Mouse (Mus musculus) kidney, embryonic 14.5 days (tissue): Measurements from ENCODE around the gene Them7. TPM values are rescaled to one million over a fixed set of nuclear protein-coding genes. Genes with fewer than 3 reads are reported as not detected.

Source experiments
- ATAC-seq: fragments of 200-750 bp; cut with Nextera tagmentation; 2 replicates; pipeline ENCODE4 v1.8.0; 2017; ENCODE audit warnings: moderate number of reproducible peaks, mild to moderate bottlenecking, moderate TSS enrichment, moderate library complexity; ENCODE audit not compliant: low FRiP score, low TSS enrichment
- H3K27ac ChIP-seq: fragments of 300-500 bp; sonication (generic); 2 replicates; pipeline ENCODE4 v1.5.1; 2014; ENCODE audit warnings: low read depth, mild to moderate bottlenecking, low read length, moderate library complexity, mixed read lengths
- H3K27me3 ChIP-seq: fragments of 300-500 bp; sonication (generic); 2 replicates; pipeline ENCODE4 v1.6.1; 2014; ENCODE audit warnings: mild to moderate bottlenecking, low read length; ENCODE audit not compliant: control insufficient read depth, insufficient read depth
- H3K36me3 ChIP-seq: fragments of 300-500 bp; sonication (generic); 2 replicates; pipeline ENCODE4 v1.6.1; 2014; ENCODE audit warnings: low read length, mixed read lengths; ENCODE audit not compliant: control insufficient read depth, insufficient read depth
- H3K4me1 ChIP-seq: fragments of 300-500 bp; sonication (generic); 2 replicates; pipeline ENCODE4 v1.6.1; 2014; ENCODE audit warnings: low read length, mixed read lengths; ENCODE audit not compliant: control insufficient read depth, insufficient read depth
- H3K4me2 ChIP-seq: fragments of 300-500 bp; sonication (generic); replicated peaks from 2 replicates; pipeline ENCODE4 v1.6.1; 2014; ENCODE audit warnings: low read depth, mild to moderate bottlenecking, low read length
- H3K4me3 ChIP-seq: fragments of 300-500 bp; sonication (generic); 2 replicates; pipeline ENCODE4 v1.5.1; 2014; ENCODE audit warnings: mild to moderate bottlenecking, low read length
- H3K9ac ChIP-seq: fragments of 300-500 bp; sonication (generic); 2 replicates; pipeline ENCODE4 v1.6.1; 2014; ENCODE audit warnings: low read depth, mild to moderate bottlenecking, low read length, moderate library complexity
- H3K9me3 ChIP-seq: fragments of 300-500 bp; sonication (generic); 2 replicates; pipeline ENCODE4 v1.6.1; 2016; ENCODE audit warnings: low read length; ENCODE audit not compliant: control insufficient read depth
- WGBS: fragments of 180-500 bp; shearing (Covaris S2); extraction: QIAGEN DNeasy Blood & Tissue Kit; methylation state at CpG from one replicate; pipeline ENCODE4 v1.1.7; 2014; 5-methylcytosine and 5-hydroxymethylcytosine counted together
- polyA plus RNA-seq: library from polyadenylated mRNA; unstranded; fragments of >200 nt; fragmentation: Nextera tagmentation; extraction: Ambion mirVana; gene quantifications from 2 replicates; pipeline ENCODE4 v1.2.1, GENCODE M21; 2014

The Them7 gene
- 0.89 and 1.4 TPM in 2 replicates for polyA plus RNA-seq

GRCm38 (mm10) chr2:105224134-105224986, at the start of gene Them7:
Gene Them7 (plus strand): TSS chr2:105224320.
- WGBS: 2% methylated on average over 38 of the region's 38 CpGs
- Histone ChIP-seq H3K4me2 (peak within 1 kb of the TSS; percentile 68), H3K9me3 (no peaks in the 10 kb centered on the region), H3K9ac (peak within 1 kb of the TSS; percentile 53), H3K4me3 (peak within 1 kb of the TSS; percentile 43), H3K36me3 (no peaks in the 10 kb centered on the region), H3K27ac (no peak within 1 kb of the TSS), H3K4me1 (peaks cover 32% of the 10 kb centered on the region), H3K27me3 (no peaks in the 10 kb centered on the region)
- ATAC-seq: peak; percentile 83

- Histone ChIP-seq H3K4me3 (no peak overlapping the region), H3K36me3 (peaks cover 15% of the 10 kb centered on the region; the same call in 1 of the 2 replicates), H3K27ac (no peak overlapping the region), H3K4me1 (no peaks in the 10 kb centered on the region), H3K9me3 (no peaks in the 10 kb centered on the region; the same call in 1 of the 2 replicates), H3K27me3 (no peaks in the 10 kb centered on the region), H3K9ac (no peak overlapping the region), H3K4me2 (no peak overlapping the region)
- no peak for ATAC-seq
- WGBS: 80% methylated on average over 12 of the region's 12 CpGs
These were observed 45.2 kb upstream of the Them7 start for GRCm38 (mm10) chr2:105178871-105179270.

- no peaks in the 10 kb centered on the region; the same call in 1 of the 2 replicates for H3K9me3 ChIP-seq
- no peak overlapping the region for H3K4me2 ChIP-seq
- no peak overlapping the region for H3K27ac ChIP-seq
- H3K27me3 ChIP-seq: no peaks in the 10 kb centered on the region
- ATAC-seq: no peak
- no peaks in the 10 kb centered on the region for H3K36me3 ChIP-seq
- H3K4me3 ChIP-seq: no peak overlapping the region
- no peak overlapping the region for H3K9ac ChIP-seq
- WGBS: 39% methylated on average over 6 of the region's 6 CpGs
- no peaks in the 10 kb centered on the region for H3K4me1 ChIP-seq
These were observed 41.6 kb upstream of the Them7 start for GRCm38 (mm10) chr2:105182501-105182900.

GRCm38 (mm10) chr2:105185140-105185539, 39.0 kb upstream of the Them7 start:
- ATAC-seq: no peak
- H3K27ac ChIP-seq: no peak overlapping the region
- no peaks in the 10 kb centered on the region for H3K36me3 ChIP-seq
- no peaks in the 10 kb centered on the region for H3K4me1 ChIP-seq
- no peaks in the 10 kb centered on the region for H3K27me3 ChIP-seq
- no peak overlapping the region for H3K9ac ChIP-seq
- H3K4me3 ChIP-seq: no peak overlapping the region
- H3K4me2 ChIP-seq: no peak overlapping the region
- H3K9me3 ChIP-seq: no peaks in the 10 kb centered on the region
- 94% methylated on average over 3 of the region's 3 CpGs for WGBS

- H3K4me1 ChIP-seq: no peaks in the 10 kb centered on the region
- no peak for ATAC-seq
- H3K36me3 ChIP-seq: no peaks in the 10 kb centered on the region
- H3K27me3 ChIP-seq: no peaks in the 10 kb centered on the region
- H3K9ac ChIP-seq: no peak overlapping the region
- no peaks in the 10 kb centered on the region for H3K9me3 ChIP-seq
- no peak overlapping the region for H3K27ac ChIP-seq
- H3K4me2 ChIP-seq: no peak overlapping the region
- H3K4me3 ChIP-seq: no peak overlapping the region
- 71% methylated on average over 13 of the region's 13 CpGs for WGBS
These were observed 38.2 kb upstream of the Them7 start for GRCm38 (mm10) chr2:105185768-105186529.

- Histone ChIP-seq H3K27ac (no peak overlapping the region), H3K27me3 (no peaks in the 10 kb centered on the region), H3K4me2 (no peak overlapping the region), H3K9ac (no peak overlapping the region), H3K9me3 (no peaks in the 10 kb centered on the region), H3K36me3 (no peaks in the 10 kb centered on the region), H3K4me3 (no peak overlapping the region), H3K4me1 (no peaks in the 10 kb centered on the region)
- ATAC-seq: no peak
- WGBS: 49% methylated on average over 5 of the region's 5 CpGs
These were observed 37.5 kb upstream of the Them7 start for GRCm38 (mm10) chr2:105186591-105186990.

GRCm38 (mm10) chr2:105188182-105188581, 35.9 kb upstream of the Them7 start:
- no peaks in the 10 kb centered on the region for H3K27me3 ChIP-seq
- no peaks in the 10 kb centered on the region for H3K4me1 ChIP-seq
- H3K4me3 ChIP-seq: no peak overlapping the region
- 81% methylated on average over 10 of the region's 10 CpGs for WGBS
- H3K4me2 ChIP-seq: no peak overlapping the region
- H3K9ac ChIP-seq: no peak overlapping the region
- no peak for ATAC-seq
- no peak overlapping the region for H3K27ac ChIP-seq
- no peaks in the 10 kb centered on the region for H3K9me3 ChIP-seq
- no peaks in the 10 kb centered on the region for H3K36me3 ChIP-seq

GRCm38 (mm10) chr2:105189352-105189751, 34.8 kb upstream of the Them7 start:
- no peaks in the 10 kb centered on the region for H3K9me3 ChIP-seq
- H3K4me1 ChIP-seq: no peaks in the 10 kb centered on the region
- no peak overlapping the region for H3K4me2 ChIP-seq
- 35% methylated on average over 5 of the region's 5 CpGs for WGBS
- no peak overlapping the region for H3K9ac ChIP-seq
- H3K27ac ChIP-seq: no peak overlapping the region
- ATAC-seq: no peak; the same call in 1 of the 2 replicates
- no peaks in the 10 kb centered on the region for H3K27me3 ChIP-seq
- H3K36me3 ChIP-seq: no peaks in the 10 kb centered on the region
- H3K4me3 ChIP-seq: no peak overlapping the region

GRCm38 (mm10) chr2:105200152-105200551, 24.0 kb upstream of the Them7 start:
- Histone ChIP-seq H3K4me1 (no peaks in the 10 kb centered on the region; the same call in 1 of the 2 replicates), H3K9me3 (no peaks in the 10 kb centered on the region), H3K9ac (no peak overlapping the region), H3K27ac (no peak overlapping the region), H3K4me2 (no peak overlapping the region), H3K36me3 (no peaks in the 10 kb centered on the region), H3K27me3 (no peaks in the 10 kb centered on the region), H3K4me3 (no peak overlapping the region)
- 6% methylated on average over 8 of the region's 8 CpGs for WGBS
- ATAC-seq: peak; percentile 64; the same call in 1 of the 2 replicates
